Comparison of ENCODE assay signal across 8 mouse cellular contexts in the genomic region with DNA sequence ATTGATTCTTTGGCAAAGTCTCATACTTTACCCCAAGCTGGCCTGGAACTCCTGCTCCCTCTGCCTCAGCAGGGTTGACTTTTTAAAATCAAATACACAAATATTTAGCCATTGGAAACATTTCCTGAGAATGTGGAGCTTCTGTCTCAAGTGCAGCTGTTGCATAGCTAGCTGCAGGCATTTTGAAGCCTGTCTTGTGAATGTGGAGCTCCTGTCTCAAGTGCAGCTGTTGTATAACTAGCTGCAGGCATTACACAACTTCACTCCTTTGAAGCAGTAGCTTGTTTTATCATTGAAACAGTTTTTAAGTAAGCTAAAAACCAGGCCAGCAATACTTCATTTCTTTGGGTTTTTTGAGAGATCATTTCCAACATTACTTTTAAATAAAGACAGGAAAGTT. TPM values are rescaled to one million over a fixed set of nuclear protein-coding genes. Genes with fewer than 3 reads are reported as not detected.
A peak's percentile ranks its signal among the peaks of the same experiment; 100 is the strongest.
DNase-seq lines count a peak whose midpoint lies in the region; ATAC-seq and TF ChIP-seq lines count a peak whose summit lies in the region.

No protein-coding gene starts in this region.

- H3K4me1 ChIP-seq in hindbrain, embryonic 13.5 days (replicated peaks) = 0 out of 2 replicates have a peak, but pooled peaks cover 4% of the 10 kb centered on the region
- H3K4me1 ChIP-seq in hindbrain, embryonic 10.5 days (replicated peaks) = peaks cover 10% of the 10 kb centered on the region; the same call in 1 of the 2 replicates
- H3K4me1 ChIP-seq in kidney, adult 2 months (ENCODE audit: control insufficient read depth, insufficient read depth, low read length) = peaks cover 17% of the 10 kb centered on the region; the same call in 1 of the 2 replicates

- DNase-seq in hindbrain, embryonic 10.5 days (ENCODE audit: low spot score) = no peak
- peak; percentile 22 for DNase-seq in embryo, embryonic 11 days
- DNase-seq in kidney, adult 2 months = peak; percentile 68
- peak; percentile 69 for DNase-seq in lung, postnatal 10 days
- DNase-seq in thymus, postnatal 14 days = peak; percentile 58
- no peak for DNase-seq in right cerebral cortex, postnatal 14 days
- DNase-seq in cerebellum, adult 9-10 months = no peak

- peak overlapping the region; percentile 27; the same call in 1 of the 2 replicates for H3K4me2 ChIP-seq in hindbrain, embryonic 13.5 days

- H3K4me3 ChIP-seq in hindbrain, embryonic 13.5 days = peak overlapping the region; percentile 12; the same call in 1 of the 2 replicates
- H3K4me3 ChIP-seq in hindbrain, embryonic 10.5 days = no peak overlapping the region
- peak overlapping the region; percentile 67 for H3K4me3 ChIP-seq in kidney, adult 2 months (ENCODE audit: insufficient read depth, low read depth, low read length)

- TF ChIP-seq POLR2A in kidney, adult 2 months (IDR thresholded peaks at IDR 0.05; ENCODE audit: low read depth, low read length) = no peak

- no peaks in the 10 kb centered on the region for H3K27me3 ChIP-seq in hindbrain, embryonic 13.5 days
- no peaks in the 10 kb centered on the region for H3K27me3 ChIP-seq in hindbrain, embryonic 10.5 days (ENCODE audit: insufficient read depth, poor library complexity, severe bottlenecking)
- no peaks in the 10 kb centered on the region for H3K27me3 ChIP-seq in kidney, adult 2 months (replicated peaks; ENCODE audit: control insufficient read depth, insufficient read depth, low read length)

- H3K36me3 ChIP-seq in hindbrain, embryonic 13.5 days = no peaks in the 10 kb centered on the region
- no peaks in the 10 kb centered on the region for H3K36me3 ChIP-seq in hindbrain, embryonic 10.5 days
- H3K36me3 ChIP-seq in kidney, adult 2 months (ENCODE audit: control insufficient read depth, insufficient read depth, low read length) = peaks cover 26% of the 10 kb centered on the region

- H3K9me3 ChIP-seq in hindbrain, embryonic 13.5 days = no peaks in the 10 kb centered on the region
- H3K9me3 ChIP-seq in hindbrain, embryonic 10.5 days = no peaks in the 10 kb centered on the region

- no peak overlapping the region for H3K27ac ChIP-seq in hindbrain, embryonic 13.5 days
- H3K27ac ChIP-seq in hindbrain, embryonic 10.5 days = no peak overlapping the region
- H3K27ac ChIP-seq in kidney, adult 2 months (ENCODE audit: insufficient read depth, low read depth, low read length) = peak overlapping the region; percentile 97

- H3K9ac ChIP-seq in hindbrain, embryonic 13.5 days = no peak overlapping the region

- no peak for ATAC-seq in hindbrain, embryonic 13.5 days (ENCODE audit: low FRiP score)

- TF ChIP-seq CTCF in kidney, adult 2 months (conservative IDR thresholded peaks at IDR 0.05; ENCODE audit: insufficient read depth, insufficient read length, low read depth, low read length) = no peak; the same call in 1 of the 2 replicates

RNA-seq across cellular contexts. Expression of a gene that starts 1.3 kb away (rescaled TPM):
- not detected in 2 replicates for polyA plus RNA-seq in hindbrain, embryonic 13.5 days (2015; fragmentation: Nextera tagmentation; extraction: Ambion mirVana)
- polyA plus RNA-seq in hindbrain, embryonic 10.5 days (2016; fragmentation: Nextera tagmentation; extraction: Ambion mirVana) = not detected in 2 replicates
- polyA plus RNA-seq in kidney, adult 2 months (2012; rRNA removed) = 42.9 and 67.0 TPM in 2 replicates

Comparison
In these comparisons a context has a peak if more than half of its experiments do, and no peak if none do; other contexts are left out.
1. DNase-seq: peak in embryo, embryonic 11 days (single experiment), kidney, adult 2 months (single experiment), lung, postnatal 10 days (single experiment) and thymus, postnatal 14 days (single experiment); none in hindbrain, embryonic 10.5 days (single experiment), right cerebral cortex, postnatal 14 days (single experiment) and cerebellum, adult 9-10 months (single experiment).
2. RNA of a gene that starts 1.3 kb away (polyA plus RNA-seq): 42.9 to 67.0 TPM in kidney, adult 2 months; not detected in hindbrain, embryonic 13.5 days and not detected in hindbrain, embryonic 10.5 days; every median in the first group is over 10 times any median in the second.